Mouse (Mus musculus) kidney, adult 11 months (tissue): ENCODE measurements around the gene Chst11.

Source experiments
- DNase-seq: peaks from one replicate; pipeline ENCODE4 v3.0.0; 2022

The Chst11 gene

GRCm38 (mm10) chr10:82984950-82985699 lies at the start of gene Chst11:
Chst11 (plus strand) TSS chr10:82985498.
- DNase-seq: peak; percentile 75

- no peak for DNase-seq
These were observed 49.5 kb upstream of the Chst11 start for GRCm38 (mm10) chr10:82935774-82936173.

GRCm38 (mm10) chr10:82953415-82953814 lies 31.9 kb upstream of the Chst11 start:
- no peak for DNase-seq

GRCm38 (mm10) chr10:82955117-82955516 lies 30.2 kb upstream of the Chst11 start:
- no peak for DNase-seq

- DNase-seq: no peak
These were observed 27.0 kb upstream of the Chst11 start for GRCm38 (mm10) chr10:82958218-82958761.

- DNase-seq: no peak
These were observed 26.0 kb upstream of the Chst11 start for GRCm38 (mm10) chr10:82959316-82959715.

GRCm38 (mm10) chr10:82961302-82961701 lies 24.0 kb upstream of the Chst11 start:
- DNase-seq: no peak

GRCm38 (mm10) chr10:82962018-82962417 lies 23.3 kb upstream of the Chst11 start:
- no peak for DNase-seq

- DNase-seq: no peak
These were observed 22.8 kb upstream of the Chst11 start for GRCm38 (mm10) chr10:82962472-82963020.

- no peak for DNase-seq
These were observed 20.8 kb upstream of the Chst11 start for GRCm38 (mm10) chr10:82964491-82964890.

- DNase-seq: no peak
These were observed 18.6 kb upstream of the Chst11 start for GRCm38 (mm10) chr10:82966672-82967071.

- no peak for DNase-seq
These were observed 15.7 kb upstream of the Chst11 start for GRCm38 (mm10) chr10:82969612-82970011.

- no peak for DNase-seq
These were observed 13.7 kb upstream of the Chst11 start for GRCm38 (mm10) chr10:82971549-82971948.

GRCm38 (mm10) chr10:82974201-82974600 lies 11.1 kb upstream of the Chst11 start:
- no peak for DNase-seq

GRCm38 (mm10) chr10:82974627-82975177 lies 10.6 kb upstream of the Chst11 start:
- DNase-seq: no peak

- DNase-seq: no peak
These were observed 9.5 kb upstream of the Chst11 start for GRCm38 (mm10) chr10:82975806-82976205.

GRCm38 (mm10) chr10:82982286-82982685 lies 3.0 kb upstream of the Chst11 start:
- no peak for DNase-seq

GRCm38 (mm10) chr10:82985700-82986131 lies 418 bp downstream of the Chst11 start:
- peak; percentile 37 for DNase-seq

GRCm38 (mm10) chr10:82986251-82986992 lies 1.1 kb downstream of the Chst11 start:
- DNase-seq: no peak

GRCm38 (mm10) chr10:82986993-82987349 lies 1.7 kb downstream of the Chst11 start:
- DNase-seq: no peak

- no peak for DNase-seq
These were observed 2.1 kb downstream of the Chst11 start for GRCm38 (mm10) chr10:82987394-82987793.

GRCm38 (mm10) chr10:82989418-82990025 lies 4.2 kb downstream of the Chst11 start:
- no peak for DNase-seq

- peak; percentile 41 for DNase-seq
These were observed 5.6 kb downstream of the Chst11 start for GRCm38 (mm10) chr10:82990918-82991317.
